Mouse (Mus musculus) lung, adult 2 months (tissue): ENCODE measurements at regions not wholly inside any gene's neighbourhood (a gene's known extent, or its start where the extent isn't known, plus 50 kb on each side); places are given as distances from the start of the nearest gene placed in this dataset.

Source experiments
- DNase-seq: peaks from one replicate; pipeline ENCODE4 v3.0.0; 2022
- H3K4me1 ChIP-seq: fragments of 200-500 bp; 2 replicates; pipeline ENCODE4 v1.6.1; 2011; ENCODE audit warnings: low read length; ENCODE audit not compliant: control insufficient read depth, insufficient read depth
- H3K4me3 ChIP-seq: fragments of 200-500 bp; replicated peaks from 2 replicates; pipeline ENCODE3; 2011; ENCODE audit warnings: low read depth, mild to moderate bottlenecking, control low read depth, low read length; ENCODE audit errors: extremely low read depth
- CTCF ChIP-seq: fragments of 200-500 bp; IDR thresholded peaks from 2 replicates; pipeline ENCODE4 v1.5.1; 2011; ENCODE audit warnings: mild to moderate bottlenecking, low read length, control low read depth; ENCODE audit not compliant: insufficient read depth
- POLR2A ChIP-seq: fragments of 200-500 bp; IDR thresholded peaks from 2 replicates; pipeline ENCODE4 v1.6.1; 2011; ENCODE audit warnings: low read depth, mild to moderate bottlenecking, control low read depth, low read length, borderline replicate concordance; ENCODE audit errors: extremely low read depth
- WGBS: fragments of 180-500 bp; shearing (Covaris S2); methylation state at CpG from one replicate; pipeline ENCODE4 v1.1.7; 2018; 5-methylcytosine and 5-hydroxymethylcytosine counted together

DNA sequence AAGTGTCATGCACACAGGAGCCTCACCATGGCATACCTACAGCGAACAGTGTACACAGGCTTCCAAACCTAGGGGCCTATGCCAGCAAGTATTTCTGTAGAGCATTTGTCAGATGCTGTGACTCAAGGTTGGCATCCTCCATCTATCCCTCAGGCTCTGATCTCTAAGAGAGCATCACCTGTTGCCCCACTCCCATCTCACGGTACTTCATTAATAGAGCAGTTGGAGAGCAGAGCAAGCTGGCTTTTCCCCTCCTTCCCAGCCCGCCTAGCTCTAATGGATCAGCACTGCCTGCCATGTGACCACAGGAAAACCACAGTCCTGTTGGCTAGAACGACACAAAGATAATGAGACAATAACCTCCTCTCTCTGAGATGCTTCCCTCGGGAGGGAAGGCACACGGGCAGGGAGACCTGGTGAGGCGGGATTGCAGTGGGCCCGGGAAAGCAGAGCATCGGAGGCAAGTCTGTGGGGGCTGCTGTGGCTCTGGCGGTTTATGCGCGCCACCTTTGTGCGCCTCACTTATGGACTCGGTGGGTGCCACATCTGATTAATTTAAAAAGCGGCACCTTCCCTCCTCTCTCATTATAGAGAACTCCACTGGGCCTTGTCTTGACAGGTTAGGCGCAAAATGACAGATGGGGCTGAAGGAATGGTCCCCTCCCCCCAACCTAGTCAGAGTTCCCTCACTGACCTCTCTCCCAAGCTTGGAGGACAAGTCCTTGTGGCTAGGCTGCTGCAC, 104.8 kb upstream of the Mb21d2 start:
- TF ChIP-seq CTCF = no peak
- TF ChIP-seq POLR2A = no peak
- DNase-seq = no peak
- no peak overlapping the region for H3K4me3 ChIP-seq
- WGBS = 39% methylated on average over 16 of the region's 16 CpGs
- H3K4me1 ChIP-seq = no peaks in the 10 kb centered on the region

DNA sequence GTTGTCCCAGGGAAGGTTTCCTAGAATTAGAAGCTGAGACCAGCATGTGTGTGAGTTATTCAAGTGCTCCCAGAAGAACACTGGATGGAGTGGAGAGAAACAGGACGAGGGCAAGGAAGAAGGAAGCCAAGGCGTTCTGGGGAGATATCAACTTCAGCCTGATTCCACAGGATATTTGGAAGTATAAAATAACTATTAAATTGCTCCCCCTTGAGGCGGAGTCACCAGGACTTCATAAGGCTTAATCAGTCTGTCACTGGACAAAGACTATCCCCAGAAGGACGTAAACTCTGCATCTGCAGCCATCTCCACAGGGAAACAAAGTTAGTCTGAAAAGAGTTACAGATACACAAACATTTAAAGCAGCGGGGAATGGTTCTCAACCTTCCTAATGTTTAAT, 103.9 kb upstream of the Mb21d2 start:
- TF ChIP-seq CTCF = no peak
- no peak for TF ChIP-seq POLR2A
- no peak for DNase-seq
- 50% methylated on average over 5 of the region's 5 CpGs for WGBS
- Histone ChIP-seq H3K4me1 (no peaks in the 10 kb centered on the region), H3K4me3 (no peak overlapping the region)

DNA sequence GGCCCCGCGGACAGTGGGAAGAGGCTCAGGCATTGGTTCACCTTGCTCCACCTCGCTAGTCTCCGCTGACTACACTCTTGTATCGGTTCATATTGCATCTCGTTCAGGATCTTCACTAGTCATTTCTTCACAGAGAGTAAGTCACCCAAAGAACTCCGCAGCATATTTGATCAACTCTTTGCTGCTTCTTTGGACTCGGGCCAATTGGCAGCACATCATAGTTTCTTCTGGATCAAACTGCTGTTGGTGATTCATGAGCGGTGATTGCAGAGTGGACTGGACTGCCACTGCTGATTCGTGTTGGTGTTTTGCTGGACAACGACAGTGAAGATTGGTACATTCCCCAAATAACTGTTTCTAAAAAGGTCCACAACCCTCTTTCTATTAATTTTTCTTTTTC, 98.4 kb upstream of the Mb21d2 start:
- no peak overlapping the region for H3K4me3 ChIP-seq
- TF ChIP-seq CTCF = no peak
- TF ChIP-seq POLR2A = no peak
- no peak for DNase-seq

DNA sequence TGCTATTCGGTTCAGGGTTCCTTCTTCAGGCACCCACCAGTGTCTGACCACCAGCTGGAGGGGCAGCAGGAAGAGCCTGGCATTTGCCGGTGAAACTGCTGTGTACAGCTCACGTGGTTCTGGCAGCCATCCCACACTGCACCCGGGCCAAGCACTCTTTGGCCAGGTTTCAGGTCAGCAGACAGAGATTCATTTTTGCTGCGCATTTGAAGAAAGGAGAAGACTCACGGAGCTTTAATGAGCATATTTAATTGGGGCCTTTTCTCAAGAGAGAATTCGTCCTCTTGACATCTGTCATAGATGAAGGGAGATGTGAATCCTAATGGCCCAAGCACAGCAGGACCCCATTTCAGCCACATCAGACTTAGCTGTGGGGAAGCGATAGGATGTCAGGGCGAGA, 71.8 kb upstream of the Mb21d2 start:
- WGBS = 53% methylated on average over 9 of the region's 9 CpGs
- TF ChIP-seq POLR2A = no peak
- no peak for TF ChIP-seq CTCF
- Histone ChIP-seq H3K4me3 (no peak overlapping the region), H3K4me1 (no peaks in the 10 kb centered on the region)
- peak; percentile 9 for DNase-seq

More for the DNA sequence above, 98.4 kb upstream of the Mb21d2 start:
- H3K4me1 ChIP-seq = no peaks in the 10 kb centered on the region
- WGBS = 78% methylated on average over 11 of the region's 11 CpGs

DNA sequence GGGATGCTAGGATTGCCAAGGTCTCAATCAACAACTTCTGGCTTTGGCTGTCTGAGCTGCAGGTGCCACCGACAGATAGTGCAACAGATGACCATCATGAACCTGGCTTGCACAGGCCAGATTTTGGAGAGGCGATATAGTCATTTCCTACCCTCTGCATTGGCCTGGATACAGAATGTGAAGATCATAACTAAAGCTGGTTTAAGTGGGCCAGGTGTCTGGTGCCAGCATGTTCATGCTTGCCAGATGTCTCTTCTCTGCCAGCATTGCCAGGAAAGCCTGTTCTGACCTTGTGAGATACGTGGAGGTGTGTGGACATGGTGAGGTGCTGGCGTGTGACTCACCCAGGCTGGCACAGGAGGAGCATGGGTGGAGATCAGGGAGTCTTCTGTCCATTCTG, 70.2 kb upstream of the Mb21d2 start:
- no peak overlapping the region for H3K4me3 ChIP-seq
- WGBS = 74% methylated on average over 4 of the region's 4 CpGs
- DNase-seq = no peak
- no peaks in the 10 kb centered on the region for H3K4me1 ChIP-seq
- TF ChIP-seq POLR2A (no peak), CTCF (no peak)

DNA sequence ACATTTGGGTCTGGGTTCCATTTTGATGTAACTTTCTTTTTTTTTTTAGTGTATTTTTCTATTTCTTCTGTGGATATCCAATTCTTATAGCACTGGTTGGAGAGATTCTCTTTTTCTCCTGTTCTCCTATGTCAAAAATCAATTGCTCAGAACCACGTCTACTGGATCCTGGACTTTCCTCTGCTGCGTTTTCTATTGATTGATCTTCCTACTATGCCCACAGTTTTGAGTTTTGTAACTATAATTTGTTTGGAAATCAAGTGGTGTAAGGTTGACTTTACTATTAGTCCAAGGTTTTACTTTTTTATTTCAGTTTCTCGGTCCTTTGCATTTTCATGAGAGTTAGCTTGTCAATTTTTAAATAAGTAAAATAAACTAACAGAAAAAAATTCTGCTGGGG, 67.2 kb upstream of the Mb21d2 start:
- Histone ChIP-seq H3K4me3 (no peak overlapping the region), H3K4me1 (no peaks in the 10 kb centered on the region)
- DNase-seq = no peak
- TF ChIP-seq POLR2A (no peak), CTCF (no peak)
- 77% methylated on average over 3 of the region's 3 CpGs for WGBS

DNA sequence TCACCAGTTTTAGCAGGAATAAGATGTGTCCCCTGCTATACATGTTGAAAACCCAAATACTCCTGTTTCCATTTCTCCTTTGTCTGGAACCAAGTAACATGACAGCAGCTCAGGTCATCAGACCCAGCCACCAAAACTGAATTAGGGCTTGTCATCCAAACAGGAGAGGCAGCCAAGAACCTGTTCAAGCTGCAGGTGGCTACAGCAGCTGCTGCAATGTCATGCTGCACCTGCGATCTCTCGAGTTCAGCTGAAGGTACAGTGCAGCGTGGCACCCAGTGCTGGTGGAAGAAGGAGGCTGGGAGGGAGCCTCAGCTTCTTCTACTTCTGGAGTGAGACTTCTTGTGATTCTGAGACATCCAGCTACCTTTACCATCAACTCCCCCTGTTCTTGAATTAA, 61.2 kb upstream of the Mb21d2 start:
- WGBS = 75% methylated on average over 3 of the region's 3 CpGs
- TF ChIP-seq POLR2A (no peak), CTCF (no peak)
- H3K4me3 ChIP-seq = no peak overlapping the region
- no peak for DNase-seq
- no peaks in the 10 kb centered on the region for H3K4me1 ChIP-seq

DNA sequence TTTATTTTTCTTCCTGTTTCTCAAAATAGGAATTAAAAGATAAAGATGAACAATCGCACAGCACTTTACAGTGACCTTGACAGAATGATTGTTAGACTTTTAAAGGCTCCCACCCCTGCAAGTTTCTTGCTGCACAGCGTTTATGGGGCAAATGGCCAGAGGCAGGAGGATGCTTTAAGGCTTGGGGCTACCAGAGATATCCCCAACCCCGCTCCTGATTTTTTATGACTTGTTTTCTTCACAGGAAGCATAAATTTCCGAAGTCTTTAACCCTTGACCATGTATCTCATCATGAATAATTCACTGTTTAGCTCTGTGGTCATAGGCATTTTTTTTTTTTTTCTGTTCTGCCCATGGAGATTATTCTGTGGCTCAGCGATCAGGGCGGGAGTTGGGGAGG, 55.5 kb upstream of the Mb21d2 start:
- TF ChIP-seq POLR2A (no peak), CTCF (no peak)
- 32% methylated on average over 6 of the region's 6 CpGs for WGBS
- Histone ChIP-seq H3K4me3 (no peak overlapping the region), H3K4me1 (no peaks in the 10 kb centered on the region; the same call in 1 of the 2 replicates)
- DNase-seq = no peak

DNA sequence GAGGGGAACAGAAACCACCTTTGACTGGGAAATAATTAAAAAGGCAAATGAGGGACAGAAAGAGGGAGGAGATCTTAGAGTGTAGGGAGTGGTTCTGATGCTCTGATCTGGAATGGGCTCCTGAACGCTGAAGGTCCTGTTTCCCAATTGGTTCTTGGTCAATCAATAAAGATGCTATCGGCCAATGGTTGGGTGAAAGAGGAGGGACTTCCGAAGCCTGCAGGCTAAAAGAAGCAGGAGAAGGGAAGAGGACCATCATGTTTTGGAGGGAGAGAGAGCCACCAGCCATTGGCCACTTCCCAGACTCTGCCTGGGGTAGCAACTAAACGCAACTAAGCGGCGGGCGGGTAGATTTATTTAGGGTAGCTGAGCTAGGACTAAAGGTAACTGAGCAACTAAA, 53.4 kb upstream of the Mb21d2 start:
- DNase-seq = no peak
- TF ChIP-seq CTCF = no peak
- TF ChIP-seq POLR2A = no peak
- no peak overlapping the region for H3K4me3 ChIP-seq
- H3K4me1 ChIP-seq = no peaks in the 10 kb centered on the region; the same call in 1 of the 2 replicates
- WGBS = 83% methylated on average over 7 of the region's 7 CpGs
